ENCODE assay signal across 14 mouse cellular contexts in the genomic region with DNA sequence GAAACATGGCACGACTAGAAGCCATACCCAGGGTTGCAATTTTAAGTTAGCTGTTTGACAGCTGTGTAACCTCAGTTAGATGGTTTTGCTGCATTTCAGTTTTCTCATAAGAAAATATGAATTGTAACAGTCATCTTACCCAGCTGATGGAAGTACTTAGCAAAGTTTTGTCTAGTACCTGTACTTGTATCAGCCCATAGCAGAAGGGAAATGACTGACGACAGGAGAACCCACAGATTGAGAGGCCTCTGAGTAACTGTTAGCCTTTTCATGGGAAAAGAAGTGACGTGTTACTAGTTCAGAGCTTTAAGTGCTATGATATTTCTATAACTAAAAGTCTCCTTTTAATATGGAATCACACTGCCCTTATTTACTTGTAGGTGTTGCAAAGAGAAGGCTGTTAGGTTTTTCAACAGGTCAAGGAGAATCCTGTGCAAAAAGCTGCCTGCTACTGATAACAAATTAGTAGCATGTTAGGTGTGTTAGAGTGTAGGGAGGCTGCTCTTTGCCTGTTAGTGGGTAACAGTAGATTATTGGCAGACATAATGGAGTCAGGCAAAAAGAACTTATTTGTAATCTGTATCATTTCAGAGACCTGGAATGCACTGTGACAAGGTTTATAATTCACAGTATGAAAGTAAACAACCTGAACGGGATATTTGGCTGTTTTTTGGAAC.
"Had no signal": no experiment of that assay in that cellular context is flagged by ENCODE, and none has a peak within 500 bp of the region (broad histone marks: within the 10 kb centered on the region; RNA-seq: fewer than 3 reads in every experiment).

No protein-coding gene starts in this region.

- H3K27me3 ChIP-seq: megakaryocyte, embryonic 14.5 days; stomach, embryonic 15.5 days had no signal

- ATAC-seq: lung, postnatal 0 days had no signal

- H3K4me1 ChIP-seq: megakaryocyte, embryonic 14.5 days; midbrain, embryonic 12.5 days; stomach, embryonic 15.5 days had no signal

- H3K4me3 ChIP-seq: layer of hippocampus, adult 2 months; megakaryocyte, embryonic 14.5 days; midbrain, embryonic 12.5 days; stomach, embryonic 15.5 days had no signal

- H3K36me3 ChIP-seq: midbrain, embryonic 12.5 days; stomach, embryonic 15.5 days had no signal

- DNase-seq: kidney, adult 18-20 months; kidney, postnatal 10 days; kidney, postnatal 4 days; left cerebral cortex, postnatal 4 days; lung, adult 2 months; lung, postnatal 36 days; right cerebral cortex, postnatal 14 days; thymus, adult 2 months; thymus, postnatal 4 days had no signal

- H3K9ac ChIP-seq: midbrain, embryonic 12.5 days; stomach, embryonic 15.5 days had no signal

- H3K4me2 ChIP-seq: midbrain, embryonic 12.5 days; stomach, embryonic 15.5 days had no signal

- H3K9me3 ChIP-seq: megakaryocyte, embryonic 14.5 days; midbrain, embryonic 12.5 days; stomach, embryonic 15.5 days had no signal

- H3K27ac ChIP-seq: layer of hippocampus, adult 2 months; midbrain, embryonic 12.5 days; stomach, embryonic 15.5 days had no signal
